Mouse (Mus musculus) forebrain, embryonic 14.5 days (tissue): Measurements from ENCODE around the gene Carns1. TPM values are rescaled to one million over a fixed set of nuclear protein-coding genes. Genes with fewer than 3 reads are reported as not detected.
"Not testable (repeated sequence)": the region's sequence is repeated elsewhere in the genome, so short reads cannot be mapped to it uniquely, and the experiment has no call there.

Experiments
- ATAC-seq: fragments of 200-750 bp; cut with Nextera tagmentation; 2 replicates; pipeline ENCODE4 v1.8.0; 2017; ENCODE audit warnings: mild to moderate bottlenecking, moderate library complexity
- DNase-seq: peaks from one replicate; pipeline ENCODE4 v3.0.0-alpha.2; 2015; ENCODE audit warnings: low spot score
- H3K27ac ChIP-seq: fragments of 300-500 bp; sonication (generic); 2 replicates; pipeline ENCODE4 v1.5.1; 2014; ENCODE audit warnings: low read depth, mild to moderate bottlenecking, control low read depth, low read length, moderate library complexity
- H3K27me3 ChIP-seq: fragments of 300-500 bp; sonication (generic); replicated peaks from 2 replicates; pipeline ENCODE4 v1.6.1; 2014; ENCODE audit warnings: low read length, control low read depth, mixed read lengths; ENCODE audit not compliant: control insufficient read depth, insufficient read depth
- H3K36me3 ChIP-seq: fragments of 300-500 bp; sonication (generic); 2 replicates; pipeline ENCODE4 v1.6.1; 2014; ENCODE audit warnings: low read length, control low read depth; ENCODE audit not compliant: control insufficient read depth, insufficient read depth
- H3K4me1 ChIP-seq: fragments of 300-500 bp; sonication (generic); 2 replicates; pipeline ENCODE4 v1.6.1; 2014; ENCODE audit warnings: antibody characterized with exemption, low read length, control low read depth; ENCODE audit not compliant: control insufficient read depth, insufficient read depth
- H3K4me2 ChIP-seq: fragments of 300-500 bp; sonication (generic); 2 replicates; pipeline ENCODE4 v1.6.1; 2014; ENCODE audit warnings: mild to moderate bottlenecking, control low read depth, low read length
- H3K4me3 ChIP-seq: fragments of 300-500 bp; sonication (generic); 2 replicates; pipeline ENCODE4 v1.5.1; 2014; ENCODE audit warnings: low read depth, low read length, control low read depth
- H3K9ac ChIP-seq: fragments of 300-500 bp; sonication (generic); 2 replicates; pipeline ENCODE4 v1.6.1; 2014; ENCODE audit warnings: mild to moderate bottlenecking, low read length, control low read depth, moderate library complexity
- H3K9me3 ChIP-seq: fragments of 300-500 bp; sonication (generic); replicated peaks from 2 replicates; pipeline ENCODE4 v1.6.1; 2016; ENCODE audit warnings: low read length, control low read depth, mixed read lengths; ENCODE audit not compliant: control insufficient read depth
- WGBS: fragments of 180-500 bp; shearing (Covaris S2); extraction: QIAGEN DNeasy Blood & Tissue Kit; methylation state at CpG from one replicate; pipeline ENCODE4 v1.1.7; 2014; 5-methylcytosine and 5-hydroxymethylcytosine counted together
- polyA plus RNA-seq: library from polyadenylated mRNA; unstranded; fragments of >200 nt; fragmentation: Nextera tagmentation; extraction: Ambion mirVana; gene quantifications from 2 replicates; pipeline ENCODE4 v1.2.1, GENCODE M21; 2014

Carns1 gene
- polyA plus RNA-seq, 1 experiment from 2014 or later: 3.9 TPM

- not testable (repeated sequence) for H3K27ac ChIP-seq, H3K4me3 ChIP-seq, ATAC-seq, DNase-seq, H3K4me1 ChIP-seq, H3K9ac ChIP-seq, H3K9me3 ChIP-seq, H3K4me2 ChIP-seq, H3K27me3 ChIP-seq
- H3K36me3 ChIP-seq: peaks cover 23% of the 10 kb centered on the region
- WGBS: 82% methylated on average over 6 of the region's 6 CpGs
Observed at GRCm38 (mm10) chr19:4135229-4135962, 39.9 kb downstream of the Carns1 start.

- peaks cover 32% of the 10 kb centered on the region for H3K36me3 ChIP-seq
- no peak overlapping the region for H3K9ac ChIP-seq
- ATAC-seq (no peak), DNase-seq (no peak)
- H3K4me2 ChIP-seq: no peak overlapping the region
- no peaks in the 10 kb centered on the region for H3K27me3 ChIP-seq
- no peaks in the 10 kb centered on the region for H3K4me1 ChIP-seq
- WGBS: 87% methylated on average over 4 of the region's 4 CpGs
- H3K4me3 ChIP-seq: no peak overlapping the region
- H3K9me3 ChIP-seq: no peaks in the 10 kb centered on the region
- H3K27ac ChIP-seq: no peak overlapping the region
Observed at GRCm38 (mm10) chr19:4134354-4134753, 40.9 kb downstream of the Carns1 start.

- Histone ChIP-seq H3K36me3 (peaks cover 49% of the 10 kb centered on the region), H3K9me3 (no peaks in the 10 kb centered on the region), H3K4me2 (no peak overlapping the region), H3K4me3 (no peak overlapping the region), H3K9ac (no peak overlapping the region), H3K4me1 (peaks cover 4% of the 10 kb centered on the region), H3K27me3 (no peaks in the 10 kb centered on the region), H3K27ac (no peak overlapping the region)
- ATAC-seq (no peak), DNase-seq (no peak)
- 84% methylated on average over 2 of the region's 2 CpGs for WGBS
Observed at GRCm38 (mm10) chr19:4131768-4132167, 43.5 kb downstream of the Carns1 start.

GRCm38 (mm10) chr19:4131075-4131474 lies 44.2 kb downstream of the Carns1 start:
- Histone ChIP-seq H3K4me1 (peaks cover 9% of the 10 kb centered on the region), H3K4me2 (no peak overlapping the region), H3K9ac (no peak overlapping the region), H3K27ac (no peak overlapping the region), H3K9me3 (no peaks in the 10 kb centered on the region), H3K27me3 (no peaks in the 10 kb centered on the region), H3K36me3 (peaks cover 49% of the 10 kb centered on the region), H3K4me3 (no peak overlapping the region)
- ATAC-seq (no peak), DNase-seq (no peak)
- WGBS: 90% methylated on average over 5 of the region's 5 CpGs

GRCm38 (mm10) chr19:4130106-4130505 lies 45.2 kb downstream of the Carns1 start:
- no peak overlapping the region for H3K9ac ChIP-seq
- H3K4me2 ChIP-seq: no peak overlapping the region
- H3K4me3 ChIP-seq: no peak overlapping the region
- no peaks in the 10 kb centered on the region for H3K9me3 ChIP-seq
- no peaks in the 10 kb centered on the region for H3K27me3 ChIP-seq
- WGBS: 88% methylated on average over 4 of the region's 4 CpGs
- H3K36me3 ChIP-seq: peaks cover 49% of the 10 kb centered on the region
- ATAC-seq (no peak), DNase-seq (no peak)
- H3K4me1 ChIP-seq: peaks cover 9% of the 10 kb centered on the region
- H3K27ac ChIP-seq: no peak overlapping the region

- Histone ChIP-seq H3K4me3 (no peak overlapping the region), H3K36me3 (peaks cover 49% of the 10 kb centered on the region), H3K9me3 (no peaks in the 10 kb centered on the region), H3K4me2 (no peak overlapping the region), H3K4me1 (peaks cover 9% of the 10 kb centered on the region), H3K27me3 (no peaks in the 10 kb centered on the region), H3K9ac (no peak overlapping the region), H3K27ac (no peak overlapping the region)
- WGBS: 96% methylated on average over 7 of the region's 7 CpGs
- ATAC-seq (no peak), DNase-seq (no peak)
Observed at GRCm38 (mm10) chr19:4129462-4129861, 45.8 kb downstream of the Carns1 start.

GRCm38 (mm10) chr19:4126759-4127495 lies 48.4 kb downstream of the Carns1 start:
- 76% methylated on average over 7 of the region's 7 CpGs for WGBS
- Histone ChIP-seq H3K27ac (no peak overlapping the region), H3K9me3 (no peaks in the 10 kb centered on the region), H3K36me3 (peaks cover 34% of the 10 kb centered on the region), H3K4me3 (peak overlapping the region; percentile 76), H3K9ac (peak overlapping the region; percentile 85), H3K4me2 (peak overlapping the region; percentile 82), H3K4me1 (peaks cover 9% of the 10 kb centered on the region), H3K27me3 (no peaks in the 10 kb centered on the region)
- ATAC-seq: no peak
- no peak for DNase-seq

- H3K27me3 ChIP-seq: no peaks in the 10 kb centered on the region
- under 1% methylated on average over 56 of the region's 64 CpGs for WGBS
- H3K27ac ChIP-seq: peak within 1 kb of the TSS; percentile 52; the same call in 1 of the 2 replicates
- DNase-seq (peak; percentile 98), ATAC-seq (peak; percentile 91)
- peak within 1 kb of the TSS; percentile 85 for H3K9ac ChIP-seq
- H3K4me3 ChIP-seq: peak within 1 kb of the TSS; percentile 76
- peaks cover 26% of the 10 kb centered on the region for H3K36me3 ChIP-seq
- H3K9me3 ChIP-seq: no peaks in the 10 kb centered on the region
- H3K4me1 ChIP-seq: peaks cover 9% of the 10 kb centered on the region
- H3K4me2 ChIP-seq: peak within 1 kb of the TSS; percentile 82
Observed at GRCm38 (mm10) chr19:4125741-4126696, 49.3 kb downstream of the Carns1 start, which contains the start of gene Aip. Aip (minus strand) TSS chr19:4125858.
